Mouse (Mus musculus) ES-Bruce4 (cell line): ENCODE data around the gene H1f0. TPM values are rescaled to one million over a fixed set of nuclear protein-coding genes. Genes with fewer than 3 reads are reported as not detected.

Source experiments
- H3K27ac ChIP-seq: 2 replicates; pipeline ENCODE4 v1.5.1; 2012; ENCODE audit warnings: low read length, inconsistent platforms; ENCODE audit not compliant: insufficient read depth
- H3K27me3 ChIP-seq: 2 replicates; pipeline ENCODE4 v1.6.1; 2012; ENCODE audit warnings: mild to moderate bottlenecking, low read length, inconsistent platforms; ENCODE audit not compliant: control insufficient read depth, poor library complexity, insufficient read depth, severe bottlenecking
- H3K36me3 ChIP-seq: 2 replicates; pipeline ENCODE4 v1.6.1; 2012; ENCODE audit warnings: inconsistent platforms, mild to moderate bottlenecking, low read length, moderate library complexity; ENCODE audit not compliant: control insufficient read depth, poor library complexity, insufficient read depth, severe bottlenecking
- H3K4me1 ChIP-seq: one replicate; pipeline ENCODE4 v1.8.1; 2011; ENCODE audit warnings: low read length; ENCODE audit not compliant: control insufficient read depth, insufficient read depth
- H3K4me3 ChIP-seq: 2 replicates; pipeline ENCODE4 v1.5.1; 2011; ENCODE audit warnings: low read depth, mild to moderate bottlenecking, low read length
- H3K9ac ChIP-seq: 2 replicates; pipeline ENCODE4 v1.6.1; 2012; ENCODE audit warnings: low read depth, mild to moderate bottlenecking, inconsistent platforms; ENCODE audit not compliant: poor library complexity, severe bottlenecking
- H3K9me3 ChIP-seq: replicated peaks from 2 replicates; pipeline ENCODE4 v1.6.1; 2012; ENCODE audit warnings: mild to moderate bottlenecking, low read length, inconsistent platforms; ENCODE audit not compliant: control insufficient read depth, poor library complexity, insufficient read depth, severe bottlenecking
- CTCF ChIP-seq: IDR thresholded peaks from one replicate; pipeline ENCODE4 v1.8.1; 2011; ENCODE audit warnings: low read depth, low read length
- EP300 ChIP-seq: IDR thresholded peaks from 2 replicates; pipeline ENCODE4 v1.6.1; 2011; ENCODE audit warnings: low read depth, low read length; ENCODE audit not compliant: insufficient read depth
- POLR2A ChIP-seq: IDR thresholded peaks from one replicate; pipeline ENCODE4 v1.8.1; 2011; ENCODE audit warnings: low read length; ENCODE audit not compliant: insufficient read depth
- polyA plus RNA-seq: library from polyadenylated mRNA; stranded (reverse); fragments of >200 nt; gene quantifications from 2 replicates; pipeline ENCODE4 v1.2.4, GENCODE M21; 2011; ENCODE audit warnings: low read depth; ENCODE audit not compliant: missing spikeins, insufficient read depth, insufficient read length

Gene H1f0
- polyA plus RNA-seq, 1 experiment = 59.8 TPM

- Histone ChIP-seq H3K9me3 (no peaks in the 10 kb centered on the region), H3K9ac (no peak overlapping the region), H3K36me3 (no peaks in the 10 kb centered on the region), H3K27me3 (no peaks in the 10 kb centered on the region), H3K27ac (no peak overlapping the region), H3K4me1 (peaks cover 2% of the 10 kb centered on the region), H3K4me3 (no peak overlapping the region)
- TF ChIP-seq POLR2A (no peak), EP300 (no peak), CTCF (no peak)
Measured at GRCm38 (mm10) chr15:78986536-78987220, 41.6 kb upstream of the H1f0 start.

GRCm38 (mm10) chr15:78988499-78988971 is 39.7 kb upstream of the H1f0 start:
- Histone ChIP-seq H3K9ac (no peak overlapping the region), H3K36me3 (no peaks in the 10 kb centered on the region), H3K4me1 (peaks cover 2% of the 10 kb centered on the region), H3K9me3 (no peaks in the 10 kb centered on the region), H3K4me3 (no peak overlapping the region), H3K27ac (no peak overlapping the region), H3K27me3 (no peaks in the 10 kb centered on the region)
- TF ChIP-seq EP300 = no peak
- TF ChIP-seq CTCF = no peak
- TF ChIP-seq POLR2A = no peak

- Histone ChIP-seq H3K9me3 (no peaks in the 10 kb centered on the region), H3K4me3 (no peak overlapping the region), H3K9ac (no peak overlapping the region), H3K27ac (no peak overlapping the region), H3K27me3 (no peaks in the 10 kb centered on the region), H3K4me1 (peaks cover under 1% of the 10 kb centered on the region), H3K36me3 (peaks cover 6% of the 10 kb centered on the region; the same call in 1 of the 2 replicates)
- TF ChIP-seq CTCF = no peak
- no peak for TF ChIP-seq POLR2A
- no peak for TF ChIP-seq EP300
Measured at GRCm38 (mm10) chr15:78989152-78990092, 38.8 kb upstream of the H1f0 start.

- Histone ChIP-seq H3K27me3 (no peaks in the 10 kb centered on the region), H3K9me3 (no peaks in the 10 kb centered on the region), H3K9ac (no peak overlapping the region), H3K4me1 (no peaks in the 10 kb centered on the region), H3K36me3 (peaks cover 6% of the 10 kb centered on the region; the same call in 1 of the 2 replicates), H3K4me3 (no peak overlapping the region), H3K27ac (no peak overlapping the region)
- no peak for TF ChIP-seq EP300
- TF ChIP-seq CTCF = no peak
- no peak for TF ChIP-seq POLR2A
Measured at GRCm38 (mm10) chr15:78990093-78990463, 38.2 kb upstream of the H1f0 start.

- no peaks in the 10 kb centered on the region for H3K27me3 ChIP-seq
- no peak overlapping the region for H3K27ac ChIP-seq
- no peak overlapping the region for H3K4me3 ChIP-seq
- no peak overlapping the region for H3K9ac ChIP-seq
- peaks cover 6% of the 10 kb centered on the region; the same call in 1 of the 2 replicates for H3K36me3 ChIP-seq
- no peaks in the 10 kb centered on the region for H3K4me1 ChIP-seq
- TF ChIP-seq CTCF (no peak), POLR2A (no peak), EP300 (no peak)
- H3K9me3 ChIP-seq = no peaks in the 10 kb centered on the region
Measured at GRCm38 (mm10) chr15:78990970-78991525, 37.2 kb upstream of the H1f0 start.
